Mouse (Mus musculus) lung, postnatal 10 days (tissue): ENCODE results near the gene Cx3cl1.

Experiments
- DNase-seq: peaks from one replicate; pipeline ENCODE4 v3.0.0; 2021

The Cx3cl1 gene

GRCm38 (mm10) chr8:94771941-94772670, at the start of gene Cx3cl1:
Gene Cx3cl1, plus strand, starts transcription at chr8:94772009.
- DNase-seq: peak; percentile 88

- no peak for DNase-seq
These were observed 45.8 kb upstream of the Cx3cl1 start for GRCm38 (mm10) chr8:94725998-94726397.

GRCm38 (mm10) chr8:94729301-94729700, 42.5 kb upstream of the Cx3cl1 start:
- no peak for DNase-seq

- peak; percentile 24 for DNase-seq
These were observed 37.9 kb upstream of the Cx3cl1 start for GRCm38 (mm10) chr8:94733821-94734465.

GRCm38 (mm10) chr8:94734735-94735350, 37.0 kb upstream of the Cx3cl1 start:
- DNase-seq: no peak

GRCm38 (mm10) chr8:94735426-94736094, 36.2 kb upstream of the Cx3cl1 start:
- peak; percentile 58 for DNase-seq

GRCm38 (mm10) chr8:94739829-94740228, 32.0 kb upstream of the Cx3cl1 start:
- no peak for DNase-seq

GRCm38 (mm10) chr8:94740591-94740990, 31.2 kb upstream of the Cx3cl1 start:
- no peak for DNase-seq

- no peak for DNase-seq
These were observed 30.1 kb upstream of the Cx3cl1 start for GRCm38 (mm10) chr8:94741726-94742125.

GRCm38 (mm10) chr8:94744484-94744883, 27.3 kb upstream of the Cx3cl1 start:
- DNase-seq: no peak

- DNase-seq: no peak
These were observed 26.8 kb upstream of the Cx3cl1 start for GRCm38 (mm10) chr8:94744972-94745371.

GRCm38 (mm10) chr8:94745476-94746184, 26.2 kb upstream of the Cx3cl1 start, which contains the start of gene Ccl22:
Gene Ccl22, plus strand, starts transcription at chr8:94745590.
- DNase-seq: no peak

- DNase-seq: no peak
These were observed 25.0 kb upstream of the Cx3cl1 start for GRCm38 (mm10) chr8:94746832-94747231.

GRCm38 (mm10) chr8:94748363-94748762, 23.4 kb upstream of the Cx3cl1 start:
- no peak for DNase-seq

- no peak for DNase-seq
These were observed 21.9 kb upstream of the Cx3cl1 start for GRCm38 (mm10) chr8:94749942-94750341.

- DNase-seq: no peak
These were observed 20.6 kb upstream of the Cx3cl1 start for GRCm38 (mm10) chr8:94751023-94751849.

GRCm38 (mm10) chr8:94754006-94754405, 17.8 kb upstream of the Cx3cl1 start:
- DNase-seq: no peak

- no peak for DNase-seq
These were observed 17.3 kb upstream of the Cx3cl1 start for GRCm38 (mm10) chr8:94754486-94754885.

- DNase-seq: no peak
These were observed 4.8 kb upstream of the Cx3cl1 start for GRCm38 (mm10) chr8:94767035-94767434.

GRCm38 (mm10) chr8:94770945-94771344, 864 bp upstream of the Cx3cl1 start:
- peak; percentile 78 for DNase-seq

GRCm38 (mm10) chr8:94773048-94773447, 1.2 kb downstream of the Cx3cl1 start:
- DNase-seq: no peak

GRCm38 (mm10) chr8:94773700-94774171, 1.9 kb downstream of the Cx3cl1 start:
- DNase-seq: no peak
